Mouse (Mus musculus) CH12.LX (cell line): ENCODE data around the gene Reck. TPM values are rescaled to one million over a fixed set of nuclear protein-coding genes. Genes with fewer than 3 reads are reported as not detected.

Source experiments
- DNase-seq: peaks from one replicate; pipeline ENCODE4 v3.0.0-alpha.2; 2013; ENCODE audit errors: extremely low read depth
- H3K27ac ChIP-seq: 2 replicates; pipeline ENCODE4 v1.5.1; 2012; ENCODE audit warnings: low read depth, mild to moderate bottlenecking, control low read depth, moderate library complexity; ENCODE audit not compliant: insufficient read depth
- H3K27me3 ChIP-seq: replicated peaks from 2 replicates; pipeline ENCODE3; 2012; ENCODE audit warnings: inconsistent platforms
- H3K36me3 ChIP-seq, 2 experiments: replicated peaks in 1 of 2; 2 replicates each; pipeline versions ENCODE3 to v1.6.1; 2012; ENCODE audit warnings: inconsistent platforms in 1 of 2, low read length in 1 of 2, mild to moderate bottlenecking in 1 of 2, mixed read lengths in 1 of 2, moderate library complexity in 1 of 2; ENCODE audit not compliant: control insufficient read depth in 1 of 2, insufficient read depth in 1 of 2
- H3K4me1 ChIP-seq, 2 experiments: 2 replicates each; pipeline ENCODE4 v1.6.1; 2012; ENCODE audit warnings: inconsistent platforms in 1 of 2, moderate library complexity in 1 of 2; ENCODE audit not compliant: insufficient read depth in 2 of 2, control insufficient read depth in 1 of 2
- H3K4me2 ChIP-seq: 2 replicates; pipeline ENCODE4 v1.6.1; 2012; ENCODE audit warnings: low read depth, mild to moderate bottlenecking, control low read depth; ENCODE audit not compliant: poor library complexity, insufficient read depth, severe bottlenecking
- H3K4me3 ChIP-seq, 3 experiments: fragments of 150-350 bp in 1 of 3; sonication (generic) in 1 of 3; replicated peaks in 1 of 3; 2 replicates each; pipeline versions ENCODE3 to v1.5.1; 2011 to 2012; ENCODE audit warnings: low read depth in 2 of 3, low read length in 2 of 3, mild to moderate bottlenecking in 2 of 3, moderate library complexity in 2 of 3, control low read depth in 1 of 3, improper control_type of control experiment in 1 of 3, inconsistent platforms in 1 of 3, mixed read lengths in 1 of 3; ENCODE audit not compliant: poor library complexity in 1 of 3
- H3K79me2 ChIP-seq: replicated peaks from 2 replicates; pipeline ENCODE4 v1.6.1; 2012; ENCODE audit warnings: mild to moderate bottlenecking, moderate library complexity; ENCODE audit not compliant: control insufficient read depth, poor library complexity, insufficient read depth, severe bottlenecking; ENCODE audit errors: extremely low read depth
- H3K9ac ChIP-seq: 2 replicates; pipeline ENCODE4 v1.6.1; 2012; ENCODE audit warnings: low read depth, mild to moderate bottlenecking, control low read depth, moderate library complexity; ENCODE audit not compliant: insufficient read depth
- H3K9me3 ChIP-seq: replicated peaks from 2 replicates; pipeline ENCODE3; 2012; ENCODE audit warnings: low read length, inconsistent platforms, mixed read lengths
- CHD1 ChIP-seq: IDR thresholded peaks from 2 replicates; pipeline ENCODE4 v1.6.1; 2012; ENCODE audit warnings: low read depth, low read length, improper control_type of control experiment, inconsistent platforms
- E2F4 ChIP-seq: IDR thresholded peaks from 2 replicates; pipeline ENCODE4 v1.6.1; 2011; ENCODE audit warnings: low read depth, low read length, improper control_type of control experiment; ENCODE audit not compliant: insufficient replicate concordance
- GABPA ChIP-seq: IDR thresholded peaks from 2 replicates; pipeline ENCODE4 v1.6.1; 2012; ENCODE audit warnings: low read depth, low read length, improper control_type of control experiment, inconsistent platforms; ENCODE audit not compliant: insufficient replicate concordance
- IRF4 ChIP-seq: IDR thresholded peaks from 2 replicates; pipeline ENCODE4 v1.6.1; 2014; ENCODE audit warnings: low read depth, mild to moderate bottlenecking, inconsistent platforms, low read length, improper control_type of control experiment
- JUND ChIP-seq: conservative IDR thresholded peaks from 2 replicates; pipeline ENCODE4 v1.6.1; 2011; ENCODE audit warnings: low read depth, low read length, improper control_type of control experiment
- KAT2A ChIP-seq: IDR thresholded peaks from 2 replicates; pipeline ENCODE4 v1.6.1; 2012; ENCODE audit warnings: low read length, improper control_type of control experiment, inconsistent platforms; ENCODE audit not compliant: insufficient replicate concordance
- MAFK ChIP-seq: IDR thresholded peaks from 2 replicates; pipeline ENCODE4 v1.6.1; 2011; ENCODE audit warnings: low read length, improper control_type of control experiment; ENCODE audit not compliant: insufficient replicate concordance
- MAZ ChIP-seq: IDR thresholded peaks from 2 replicates; pipeline ENCODE4 v1.6.1; 2012; ENCODE audit warnings: low read depth, mild to moderate bottlenecking, inconsistent platforms, low read length, improper control_type of control experiment, moderate library complexity
- MEF2A ChIP-seq: IDR thresholded peaks from 2 replicates; pipeline ENCODE4 v1.6.1; 2014; ENCODE audit warnings: low read depth, mild to moderate bottlenecking, inconsistent platforms, low read length, improper control_type of control experiment, borderline replicate concordance
- MYC ChIP-seq: IDR thresholded peaks from 2 replicates; pipeline ENCODE4 v1.6.1; 2011; ENCODE audit warnings: low read depth, mild to moderate bottlenecking, improper control_type of control experiment, low read length
- NELFE ChIP-seq: IDR thresholded peaks from 2 replicates; pipeline ENCODE4 v1.6.1; 2011; ENCODE audit warnings: low read depth, low read length, improper control_type of control experiment
- POLR2AphosphoS2 ChIP-seq: IDR thresholded peaks from 2 replicates; pipeline ENCODE4 v1.6.1; 2011; ENCODE audit warnings: low read depth, low read length, improper control_type of control experiment
- TBP ChIP-seq: conservative IDR thresholded peaks from 2 replicates; pipeline ENCODE4 v1.6.1; 2011; ENCODE audit warnings: low read depth, low read length, improper control_type of control experiment
- TCF12 ChIP-seq: IDR thresholded peaks from 2 replicates; pipeline ENCODE4 v1.6.1; 2014; ENCODE audit warnings: low read depth, mild to moderate bottlenecking, inconsistent platforms, low read length, improper control_type of control experiment
- UBTF ChIP-seq: IDR thresholded peaks from 2 replicates; pipeline ENCODE4 v1.6.1; 2012; ENCODE audit warnings: low read depth, mild to moderate bottlenecking, inconsistent platforms, low read length, improper control_type of control experiment, moderate library complexity
- USF1 ChIP-seq: IDR thresholded peaks from 2 replicates; pipeline ENCODE4 v1.6.1; 2014; ENCODE audit warnings: low read depth, mild to moderate bottlenecking, inconsistent platforms, low read length, improper control_type of control experiment
- USF2 ChIP-seq: conservative IDR thresholded peaks from 2 replicates; pipeline ENCODE4 v1.6.1; 2011; ENCODE audit warnings: low read depth, low read length, improper control_type of control experiment
- ZKSCAN1 ChIP-seq: IDR thresholded peaks from 2 replicates; pipeline ENCODE4 v1.6.1; 2012; ENCODE audit warnings: low read depth, inconsistent platforms, low read length, improper control_type of control experiment, borderline replicate concordance
- ZNF384 ChIP-seq: IDR thresholded peaks from 2 replicates; pipeline ENCODE4 v1.6.1; 2012; ENCODE audit warnings: low read depth, low read length, improper control_type of control experiment, inconsistent platforms
- dilution Hi-C: fragments of 300-500 bp; cut with MboI; formaldehyde crosslinking; loops from 2 replicates; pipeline ENCODE4 v1.14.3; 2020; ENCODE audit warnings: low sequenced_read_pairs; ENCODE audit not compliant: extremely low pct_unique_long_range_greater_than_20kb, extremely low pct_ligation_motif_present
- in situ Hi-C: fragments of 300-500 bp; cut with MboI; formaldehyde crosslinking; loops from 3 replicates; pipeline ENCODE4 v1.14.3; 2019; ENCODE audit warnings: low sequenced_read_pairs, low pct_ligation_motif_present, low pct_unique_long_range_greater_than_20kb, mixed read lengths
- polyA plus RNA-seq: library from polyadenylated mRNA; unstranded; fragments of >175 nt; gene quantifications from 2 replicates; pipeline ENCODE4 v1.2.1, GENCODE M21; 2012; ENCODE audit warnings: low read depth; ENCODE audit not compliant: insufficient read length
- total RNA-seq, 2 experiments: library from RNA; depleted of rRNA; stranded (reverse); fragments of 300-350 nt in 1 of 2; fragments of >200 nt in 1 of 2; gene quantifications; 2 replicates each; pipeline ENCODE4 v1.2.3; 2012 to 2014

Reck gene
- total and polyA plus RNA-seq, 3 experiments, result 0.44 to 1.8 (median 0.68) TPM

DNA sequence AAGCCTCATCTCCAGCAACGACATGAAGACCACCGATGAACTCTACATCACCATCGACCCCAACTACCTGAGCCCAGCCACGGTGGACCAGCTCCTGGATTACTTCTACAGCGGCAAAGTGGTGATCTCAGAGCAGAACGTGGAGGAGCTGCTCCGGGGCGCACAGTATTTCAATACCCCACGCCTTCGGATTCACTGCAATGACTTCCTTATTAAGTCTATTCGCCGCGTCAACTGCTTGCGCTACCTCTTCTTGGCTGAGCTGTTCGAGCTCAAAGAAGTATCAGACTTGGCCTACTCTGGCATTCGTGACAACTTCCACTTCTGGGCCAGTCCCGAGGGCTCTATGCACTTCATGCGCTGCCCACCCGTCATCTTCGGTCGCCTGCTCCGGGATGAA lies 108.4 kb downstream of the Reck start:
- in situ Hi-C loops, result loop anchor here (5.0 to 25.0 kb wide), 2 partner anchors 56 to 246 kb away; partner anchors contain the start of genes Hrct1 and Spaar
- H3K4me2 ChIP-seq, result no peak overlapping the region
- dilution Hi-C loops, result no loop called here
- H3K27ac ChIP-seq, result no peak overlapping the region
- H3K4me1 ChIP-seq, result peaks cover 6 to 37% of the 10 kb centered on the region in 2 experiments; a peak in 3 of 4 replicates
- TF ChIP-seq JUND (no peak), TCF12 (no peak), ZKSCAN1 (no peak), E2F4 (no peak), MEF2A (no peak), KAT2A (no peak), POLR2AphosphoS2 (no peak), UBTF (no peak), USF1 (no peak), USF2 (no peak), GABPA (no peak), MAFK (no peak), MYC (no peak)
- H3K4me3 ChIP-seq, result no peak overlapping the region
- peaks cover 3 to 17% of the 10 kb centered on the region in 2 experiments for H3K36me3 ChIP-seq
- no peaks in the 10 kb centered on the region for H3K79me2 ChIP-seq
- no peaks in the 10 kb centered on the region for H3K27me3 ChIP-seq
- no peaks in the 10 kb centered on the region for H3K9me3 ChIP-seq
- no peak for DNase-seq
- no peak overlapping the region for H3K9ac ChIP-seq

DNA sequence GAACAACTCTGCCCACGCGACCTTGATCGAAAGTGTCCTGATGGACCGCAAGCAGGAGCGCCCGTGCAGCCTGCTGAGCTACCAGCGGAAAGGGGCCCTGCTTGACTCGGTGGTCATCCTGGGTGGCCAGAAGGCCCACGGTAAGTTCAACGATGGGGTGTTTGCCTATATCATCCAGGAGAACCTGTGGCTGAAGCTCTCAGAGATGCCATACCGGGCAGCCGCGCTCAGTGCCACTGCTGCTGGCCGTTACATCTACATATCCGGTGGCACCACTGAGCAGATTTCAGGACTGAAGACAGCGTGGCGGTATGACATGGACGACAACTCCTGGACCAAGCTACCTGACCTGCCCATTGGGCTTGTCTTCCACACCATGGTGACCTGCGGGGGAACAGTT lies 109.0 kb downstream of the Reck start:
- Histone ChIP-seq H3K9me3 (no peaks in the 10 kb centered on the region), H3K36me3 (peaks cover 0 to 12% of the 10 kb centered on the region in 2 experiments), H3K27me3 (no peaks in the 10 kb centered on the region), H3K4me3 (no peak overlapping the region), H3K9ac (no peak overlapping the region), H3K27ac (no peak overlapping the region), H3K4me1 (peaks cover 0 to 31% of the 10 kb centered on the region in 2 experiments; a peak in 2 of 4 replicates), H3K4me2 (no peak overlapping the region), H3K79me2 (no peaks in the 10 kb centered on the region)
- in situ Hi-C loops (loop anchor here (5.0 to 25.0 kb wide), 2 partner anchors 57 to 247 kb away; partner anchors contain the start of genes Hrct1 and Spaar), dilution Hi-C loops (no loop called here)
- DNase-seq, result no peak
- TF ChIP-seq MAZ (no peak), CHD1 (no peak), ZNF384 (no peak), POLR2AphosphoS2 (no peak), GABPA (no peak), IRF4 (no peak), TBP (no peak), NELFE (no peak), UBTF (no peak), MYC (no peak)
